Mouse (Mus musculus) midbrain, embryonic 10.5 days (tissue): ENCODE data around the gene Mnt. TPM values are rescaled to one million over a fixed set of nuclear protein-coding genes. Genes with fewer than 3 reads are reported as not detected.

Experiments
- DNase-seq: peaks from one replicate; pipeline ENCODE4 v3.0.0-alpha.2; 2017; ENCODE audit warnings: low spot score
- H3K27ac ChIP-seq: fragments of 300-500 bp; sonication (generic); replicated peaks from 2 replicates; pipeline ENCODE4 v1.5.1; 2016; ENCODE audit warnings: mild to moderate bottlenecking
- H3K27me3 ChIP-seq: fragments of 300-500 bp; sonication (generic); 2 replicates; pipeline ENCODE4 v1.6.1; 2016; ENCODE audit warnings: low read depth, mild to moderate bottlenecking; ENCODE audit not compliant: poor library complexity, severe bottlenecking
- H3K36me3 ChIP-seq: fragments of 300-500 bp; sonication (generic); 2 replicates; pipeline ENCODE4 v1.6.1; 2016; ENCODE audit warnings: mild to moderate bottlenecking, moderate library complexity
- H3K4me1 ChIP-seq: fragments of 300-500 bp; sonication (generic); 2 replicates; pipeline ENCODE4 v1.6.1; 2016
- H3K4me3 ChIP-seq: fragments of 300-500 bp; sonication (generic); 2 replicates; pipeline ENCODE4 v1.5.1; 2016; ENCODE audit warnings: mild to moderate bottlenecking, moderate library complexity
- H3K9me3 ChIP-seq: fragments of 300-500 bp; sonication (generic); replicated peaks from 2 replicates; pipeline ENCODE4 v1.6.1; 2016; ENCODE audit warnings: mild to moderate bottlenecking
- WGBS: fragments of 180-500 bp; shearing (Covaris S2); methylation state at CpG from one replicate; pipeline ENCODE4 v1.1.7; 2016; 5-methylcytosine and 5-hydroxymethylcytosine counted together
- polyA plus RNA-seq: library from polyadenylated mRNA; unstranded; fragments of >200 nt; fragmentation: Nextera tagmentation; extraction: Ambion mirVana; gene quantifications from 2 replicates; pipeline ENCODE4 v1.2.1, GENCODE M21; 2016

Mnt gene
- polyA plus RNA-seq, 1 experiment from 2014 or later = 4.2 TPM

- Histone ChIP-seq H3K4me3 (no peak overlapping the region), H3K4me1 (peaks cover 9% of the 10 kb centered on the region; the same call in 1 of the 2 replicates), H3K36me3 (peaks cover 53% of the 10 kb centered on the region), H3K27ac (no peak overlapping the region), H3K27me3 (no peaks in the 10 kb centered on the region), H3K9me3 (no peaks in the 10 kb centered on the region)
- no peak for DNase-seq
- 88% methylated on average over 2 of the region's 2 CpGs for WGBS
Measured at GRCm38 (mm10) chr11:74867181-74867580, 36.5 kb downstream of the Mnt start.

- H3K4me3 ChIP-seq = no peak overlapping the region
- peaks cover 9% of the 10 kb centered on the region; the same call in 1 of the 2 replicates for H3K4me1 ChIP-seq
- no peaks in the 10 kb centered on the region for H3K9me3 ChIP-seq
- 0 out of 2 replicates have a peak overlapping the region, but pooled peaks have one; percentile 17 for H3K27ac ChIP-seq
- peaks cover 44% of the 10 kb centered on the region for H3K36me3 ChIP-seq
- 88% methylated on average over 13 of the region's 13 CpGs for WGBS
- no peak for DNase-seq
- H3K27me3 ChIP-seq = no peaks in the 10 kb centered on the region
Measured at GRCm38 (mm10) chr11:74868046-74868760, 37.5 kb downstream of the Mnt start.

- Histone ChIP-seq H3K9me3 (no peaks in the 10 kb centered on the region), H3K4me1 (peaks cover 9% of the 10 kb centered on the region; the same call in 1 of the 2 replicates), H3K27me3 (no peaks in the 10 kb centered on the region), H3K36me3 (peaks cover 40% of the 10 kb centered on the region), H3K27ac (0 out of 2 replicates have a peak overlapping the region, but pooled peaks have one; percentile 2), H3K4me3 (no peak overlapping the region)
- no peak for DNase-seq
- WGBS = 90% methylated on average over 6 of the region's 6 CpGs
Measured at GRCm38 (mm10) chr11:74869603-74870002, 38.9 kb downstream of the Mnt start.

- H3K27ac ChIP-seq = no peak overlapping the region
Measured at GRCm38 (mm10) chr11:74870544-74870943, 39.8 kb downstream of the Mnt start.

GRCm38 (mm10) chr11:74870991-74871622 lies 40.4 kb downstream of the Mnt start:
- WGBS = 32% methylated on average over 12 of the region's 12 CpGs
- H3K4me1 ChIP-seq = peaks cover 10% of the 10 kb centered on the region
- no peak for DNase-seq
- H3K36me3 ChIP-seq = peaks cover 28% of the 10 kb centered on the region
- no peak overlapping the region for H3K27ac ChIP-seq
- no peak overlapping the region for H3K4me3 ChIP-seq
- H3K9me3 ChIP-seq = no peaks in the 10 kb centered on the region
- no peaks in the 10 kb centered on the region for H3K27me3 ChIP-seq

More at GRCm38 (mm10) chr11:74870544-74870943, 39.8 kb downstream of the Mnt start:
- H3K27me3 ChIP-seq = no peaks in the 10 kb centered on the region
- no peaks in the 10 kb centered on the region for H3K9me3 ChIP-seq
- H3K36me3 ChIP-seq = peaks cover 30% of the 10 kb centered on the region
- no peak for DNase-seq
- H3K4me1 ChIP-seq = peaks cover 9% of the 10 kb centered on the region; the same call in 1 of the 2 replicates
- WGBS = 82% methylated on average over 4 of the region's 4 CpGs
- no peak overlapping the region for H3K4me3 ChIP-seq

- H3K27me3 ChIP-seq = no peaks in the 10 kb centered on the region
- H3K9me3 ChIP-seq = no peaks in the 10 kb centered on the region
- H3K4me1 ChIP-seq = peaks cover 29% of the 10 kb centered on the region
- no peak for DNase-seq
- no peak overlapping the region for H3K27ac ChIP-seq
- WGBS = 64% methylated on average over 3 of the region's 3 CpGs
- H3K36me3 ChIP-seq = no peaks in the 10 kb centered on the region
- H3K4me3 ChIP-seq = no peak overlapping the region
Measured at GRCm38 (mm10) chr11:74874630-74875029, 43.9 kb downstream of the Mnt start.

GRCm38 (mm10) chr11:74876801-74877200 lies 46.1 kb downstream of the Mnt start:
- Histone ChIP-seq H3K4me3 (peak overlapping the region; percentile 30), H3K4me1 (peaks cover 27% of the 10 kb centered on the region), H3K9me3 (no peaks in the 10 kb centered on the region), H3K27ac (peak overlapping the region; percentile 64), H3K36me3 (no peaks in the 10 kb centered on the region), H3K27me3 (no peaks in the 10 kb centered on the region)
- WGBS = 2% methylated on average over 9 of the region's 9 CpGs
- DNase-seq = peak; percentile 67

- peaks cover 13% of the 10 kb centered on the region for H3K36me3 ChIP-seq
- WGBS = 93% methylated on average over 9 of the region's 9 CpGs
- no peaks in the 10 kb centered on the region for H3K27me3 ChIP-seq
- no peak overlapping the region for H3K4me3 ChIP-seq
- H3K4me1 ChIP-seq = peaks cover 31% of the 10 kb centered on the region
- no peak for DNase-seq
- no peak overlapping the region; the same call in 1 of the 2 replicates for H3K27ac ChIP-seq
- H3K9me3 ChIP-seq = no peaks in the 10 kb centered on the region
Measured at GRCm38 (mm10) chr11:74880999-74881398, 50.3 kb downstream of the Mnt start.

- H3K27me3 ChIP-seq = no peaks in the 10 kb centered on the region
- no peak overlapping the region for H3K4me3 ChIP-seq
- H3K36me3 ChIP-seq = peaks cover 13% of the 10 kb centered on the region
- H3K27ac ChIP-seq = no peak overlapping the region
- peaks cover 21% of the 10 kb centered on the region for H3K4me1 ChIP-seq
- H3K9me3 ChIP-seq = no peaks in the 10 kb centered on the region
- WGBS = 81% methylated on average over 14 of the region's 14 CpGs
- DNase-seq = no peak
Measured at GRCm38 (mm10) chr11:74881979-74882378, 51.3 kb downstream of the Mnt start.

- WGBS = 96% methylated on average over 10 of the region's 10 CpGs
- H3K4me1 ChIP-seq = peaks cover 11% of the 10 kb centered on the region
- no peak for DNase-seq
Measured at GRCm38 (mm10) chr11:74883098-74883497, 52.4 kb downstream of the Mnt start.

GRCm38 (mm10) chr11:74894619-74895018 lies 63.9 kb downstream of the Mnt start:
- H3K9me3 ChIP-seq = no peaks in the 10 kb centered on the region
- WGBS = 91% methylated on average over 4 of the region's 4 CpGs

More at GRCm38 (mm10) chr11:74883098-74883497, 52.4 kb downstream of the Mnt start:
- Histone ChIP-seq H3K9me3 (no peaks in the 10 kb centered on the region), H3K27ac (no peak overlapping the region), H3K27me3 (no peaks in the 10 kb centered on the region), H3K36me3 (peaks cover 13% of the 10 kb centered on the region), H3K4me3 (no peak overlapping the region)

More at GRCm38 (mm10) chr11:74894619-74895018, 63.9 kb downstream of the Mnt start:
- no peak for DNase-seq
- Histone ChIP-seq H3K27ac (no peak overlapping the region), H3K36me3 (peaks cover 14% of the 10 kb centered on the region), H3K4me3 (no peak overlapping the region), H3K27me3 (no peaks in the 10 kb centered on the region), H3K4me1 (peaks cover 31% of the 10 kb centered on the region)
